Mouse (Mus musculus): ENCODE measurements around the gene Ip6k2. TPM values are rescaled to one million over a fixed set of nuclear protein-coding genes. Genes with fewer than 3 reads are reported as not detected.

The Ip6k2 gene
- polyA plus RNA-seq, 1 experiment = 45.5 TPM

GRCm38 (mm10) chr9:108746876-108747499 is 36.6 kb upstream of the Ip6k2 start:
- no peaks in the 10 kb centered on the region for H3K27me3 ChIP-seq (ENCODE audit: control insufficient read depth, insufficient read depth, insufficient read length)
- no peak overlapping the region for H3K4me3 ChIP-seq
- TF ChIP-seq CEBPB (IDR thresholded peaks at IDR 0.05; ENCODE audit: insufficient read depth, poor library complexity, severe bottlenecking) (no peak), POLR2AphosphoS2 (IDR thresholded peaks at IDR 0.05; ENCODE audit: insufficient read length, low read depth) (no peak), TCF12 (IDR thresholded peaks at IDR 0.05; ENCODE audit: insufficient read depth, poor library complexity, severe bottlenecking) (no peak), MYOD1 (IDR thresholded peaks at IDR 0.05; ENCODE audit: control insufficient read depth in 1 of 3, insufficient read length in 2 of 3, low read depth in 2 of 3) (no peak), SRF (IDR thresholded peaks at IDR 0.05; ENCODE audit: control insufficient read depth, insufficient read length, low read depth) (no peak), TCF3 (IDR thresholded peaks at IDR 0.05; ENCODE audit: insufficient read length, low read depth) (no peak), USF1 (IDR thresholded peaks at IDR 0.05; ENCODE audit: low read depth) (no peak), MAX (IDR thresholded peaks at IDR 0.05; ENCODE audit: low read depth) (no peak), E2F4 (IDR thresholded peaks at IDR 0.05; ENCODE audit: insufficient read depth) (no peak), POLR2A (IDR thresholded peaks at IDR 0.05; ENCODE audit: insufficient read length, low read depth) (no peak), REST (IDR thresholded peaks at IDR 0.05; ENCODE audit: insufficient read depth, insufficient read length) (no peak), MYOG (IDR thresholded peaks at IDR 0.05; ENCODE audit: control insufficient read depth in 1 of 3, insufficient read depth in 1 of 3, insufficient read length in 2 of 3, low read depth in 2 of 3) (no peak)
- H3K79me2 ChIP-seq (ENCODE audit: control insufficient read depth, insufficient read depth) = no peaks in the 10 kb centered on the region
- no peak overlapping the region for H3K4me2 ChIP-seq (ENCODE audit: low read depth)
- H3K36me3 ChIP-seq (ENCODE audit: control insufficient read depth, insufficient read depth) = peaks cover 24% of the 10 kb centered on the region
- no peak overlapping the region for H3ac ChIP-seq (ENCODE audit: control insufficient read depth, insufficient read length)

GRCm38 (mm10) chr9:108747694-108748093 is 35.9 kb upstream of the Ip6k2 start:
- Histone ChIP-seq H3K27me3 (ENCODE audit: control insufficient read depth, insufficient read depth, insufficient read length) (no peaks in the 10 kb centered on the region), H3K79me2 (ENCODE audit: control insufficient read depth, insufficient read depth) (no peaks in the 10 kb centered on the region), H3ac (ENCODE audit: control insufficient read depth, insufficient read length) (no peak overlapping the region), H3K4me2 (ENCODE audit: low read depth) (no peak overlapping the region), H3K36me3 (ENCODE audit: control insufficient read depth, insufficient read depth) (peaks cover 24% of the 10 kb centered on the region), H3K4me3 (no peak overlapping the region)
- TF ChIP-seq MAX (IDR thresholded peaks at IDR 0.05; ENCODE audit: low read depth) (no peak), USF1 (IDR thresholded peaks at IDR 0.05; ENCODE audit: low read depth) (no peak), E2F4 (IDR thresholded peaks at IDR 0.05; ENCODE audit: insufficient read depth) (no peak), CEBPB (IDR thresholded peaks at IDR 0.05; ENCODE audit: insufficient read depth, poor library complexity, severe bottlenecking) (no peak), TCF12 (IDR thresholded peaks at IDR 0.05; ENCODE audit: insufficient read depth, poor library complexity, severe bottlenecking) (no peak), MYOD1 (IDR thresholded peaks at IDR 0.05; ENCODE audit: control insufficient read depth in 1 of 3, insufficient read length in 2 of 3, low read depth in 2 of 3) (no peak), MYOG (IDR thresholded peaks at IDR 0.05; ENCODE audit: control insufficient read depth in 1 of 3, insufficient read depth in 1 of 3, insufficient read length in 2 of 3, low read depth in 2 of 3) (no peak)

- no peak overlapping the region for H3K4me2 ChIP-seq (ENCODE audit: low read depth)
Measured at GRCm38 (mm10) chr9:108748600-108749183, 34.9 kb upstream of the Ip6k2 start.

DNA sequence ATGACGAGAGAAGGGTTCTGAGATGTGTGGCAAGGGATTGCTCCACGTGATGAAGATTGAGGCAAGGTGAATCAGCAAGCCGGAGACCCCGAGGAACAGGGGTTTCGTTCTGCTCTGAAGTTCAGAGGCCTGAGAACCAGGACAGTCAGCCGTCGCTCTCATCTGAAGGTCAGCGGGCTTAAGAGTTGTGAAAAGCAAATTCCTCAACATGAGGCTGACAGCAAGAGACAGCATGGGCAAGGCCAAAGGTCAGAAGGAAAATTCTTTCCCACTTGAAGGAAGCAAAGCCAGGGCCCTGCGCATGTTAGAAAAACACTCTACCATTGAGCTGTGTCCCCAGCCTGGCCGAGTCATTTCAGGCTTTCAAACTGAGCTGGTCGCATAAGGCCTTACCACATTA is 33.0 kb upstream of the Ip6k2 start:
- H3K27me3 ChIP-seq (ENCODE audit: control insufficient read depth, insufficient read depth, insufficient read length) = no peaks in the 10 kb centered on the region
- H3K4me3 ChIP-seq = no peak overlapping the region
- H3K4me2 ChIP-seq (ENCODE audit: low read depth) = no peak overlapping the region
- H3K36me3 ChIP-seq (ENCODE audit: control insufficient read depth, insufficient read depth) = peaks cover 11% of the 10 kb centered on the region
- no peak overlapping the region for H3ac ChIP-seq (ENCODE audit: control insufficient read depth, insufficient read length)
- TF ChIP-seq MYOG (IDR thresholded peaks at IDR 0.05; ENCODE audit: control insufficient read depth in 1 of 3, insufficient read depth in 1 of 3, insufficient read length in 2 of 3, low read depth in 2 of 3) (no peak), MYOD1 (IDR thresholded peaks at IDR 0.05; ENCODE audit: control insufficient read depth in 1 of 3, insufficient read length in 2 of 3, low read depth in 2 of 3) (no peak), REST (IDR thresholded peaks at IDR 0.05; ENCODE audit: insufficient read depth, insufficient read length) (no peak), SRF (IDR thresholded peaks at IDR 0.05; ENCODE audit: control insufficient read depth, insufficient read length, low read depth) (no peak), TCF12 (IDR thresholded peaks at IDR 0.05; ENCODE audit: insufficient read depth, poor library complexity, severe bottlenecking) (no peak), USF1 (IDR thresholded peaks at IDR 0.05; ENCODE audit: low read depth) (no peak), POLR2A (IDR thresholded peaks at IDR 0.05; ENCODE audit: insufficient read length, low read depth) (no peak)
- no peaks in the 10 kb centered on the region for H3K79me2 ChIP-seq (ENCODE audit: control insufficient read depth, insufficient read depth)

More at GRCm38 (mm10) chr9:108748600-108749183, 34.9 kb upstream of the Ip6k2 start:
- TF ChIP-seq MYOG (IDR thresholded peaks at IDR 0.05; ENCODE audit: control insufficient read depth in 1 of 3, insufficient read depth in 1 of 3, insufficient read length in 2 of 3, low read depth in 2 of 3) (no peak), TCF12 (IDR thresholded peaks at IDR 0.05; ENCODE audit: insufficient read depth, poor library complexity, severe bottlenecking) (no peak), POLR2AphosphoS2 (IDR thresholded peaks at IDR 0.05; ENCODE audit: insufficient read length, low read depth) (no peak), USF1 (IDR thresholded peaks at IDR 0.05; ENCODE audit: low read depth) (no peak), E2F4 (IDR thresholded peaks at IDR 0.05; ENCODE audit: insufficient read depth) (no peak), POLR2A (IDR thresholded peaks at IDR 0.05; ENCODE audit: insufficient read length, low read depth) (no peak), REST (IDR thresholded peaks at IDR 0.05; ENCODE audit: insufficient read depth, insufficient read length) (no peak), TCF3 (IDR thresholded peaks at IDR 0.05; ENCODE audit: insufficient read length, low read depth) (no peak), MAX (IDR thresholded peaks at IDR 0.05; ENCODE audit: low read depth) (no peak), MYOD1 (IDR thresholded peaks at IDR 0.05; ENCODE audit: control insufficient read depth in 1 of 3, insufficient read length in 2 of 3, low read depth in 2 of 3) (no peak), CEBPB (IDR thresholded peaks at IDR 0.05; ENCODE audit: insufficient read depth, poor library complexity, severe bottlenecking) (no peak), SRF (IDR thresholded peaks at IDR 0.05; ENCODE audit: control insufficient read depth, insufficient read length, low read depth) (no peak)
- no peaks in the 10 kb centered on the region for H3K79me2 ChIP-seq (ENCODE audit: control insufficient read depth, insufficient read depth)
- no peak overlapping the region for H3ac ChIP-seq (ENCODE audit: control insufficient read depth, insufficient read length)
- no peaks in the 10 kb centered on the region for H3K27me3 ChIP-seq (ENCODE audit: control insufficient read depth, insufficient read depth, insufficient read length)
- no peak overlapping the region for H3K4me3 ChIP-seq
- H3K36me3 ChIP-seq (ENCODE audit: control insufficient read depth, insufficient read depth) = peaks cover 24% of the 10 kb centered on the region
